Comparison of ENCODE assay signal across 7 mouse cellular contexts in genomic region chr2:51933341-51934134, GRCm38 (mm10). TPM values are rescaled to one million over a fixed set of nuclear protein-coding genes. Genes with fewer than 3 reads are reported as not detected.
DNase-seq lines count a peak whose midpoint lies in the region; ATAC-seq and TF ChIP-seq lines count a peak whose summit lies in the region.

No protein-coding gene starts in this region.

- no peak for ATAC-seq in kidney, postnatal 0 days (replicated peaks; ENCODE audit: low FRiP score, low read depth)
- ATAC-seq in limb, embryonic 12.5 days (ENCODE audit: insufficient number of reproducible peaks, insufficient read depth, low FRiP score, low TSS enrichment, low read depth), result no peak

- H3K4me1 ChIP-seq in kidney, postnatal 0 days (replicated peaks; ENCODE audit: insufficient read depth, low read length), result no peaks in the 10 kb centered on the region
- peaks cover 12% of the 10 kb centered on the region for H3K4me1 ChIP-seq in limb, embryonic 12.5 days (replicated peaks)

- peak overlapping the region; percentile 76 for H3K4me3 ChIP-seq in kidney, postnatal 0 days (replicated peaks; ENCODE audit: low read depth, low read length)
- H3K4me3 ChIP-seq in limb, embryonic 12.5 days (replicated peaks), result peak overlapping the region; percentile 56; the same call in 1 of the 2 replicates

- no peak overlapping the region for H3K27ac ChIP-seq in kidney, postnatal 0 days
- H3K27ac ChIP-seq in limb, embryonic 12.5 days, result no peak overlapping the region

- WGBS in kidney, postnatal 0 days, result 39% methylated on average over 12 of the region's 12 CpGs
- WGBS in limb, embryonic 12.5 days, result 33% methylated on average over 11 of the region's 12 CpGs

- H3K9ac ChIP-seq in kidney, postnatal 0 days (ENCODE audit: low read depth, low read length), result no peak overlapping the region
- H3K9ac ChIP-seq in limb, embryonic 12.5 days (replicated peaks), result no peak overlapping the region

- H3K27me3 ChIP-seq in kidney, postnatal 0 days (ENCODE audit: insufficient read depth, low read length), result no peaks in the 10 kb centered on the region
- peaks cover 7% of the 10 kb centered on the region; the same call in 1 of the 2 replicates for H3K27me3 ChIP-seq in limb, embryonic 12.5 days

- no peak for TF ChIP-seq CTCF in kidney, postnatal 0 days (IDR thresholded peaks at IDR 0.05; ENCODE audit: low read depth)

- peak; percentile 19 for DNase-seq in kidney, postnatal 0 days (ENCODE audit: low spot score)
- no peak for DNase-seq in kidney, postnatal 25 days
- DNase-seq in MN1 (ENCODE audit: low spot score) (peak; percentile 30), adipocyte (ENCODE audit: low spot score) (no peak)
- peak; percentile 32 for DNase-seq in embryo, embryonic 10.5 days (ENCODE audit: low spot score)
- no peak for DNase-seq in right cerebral cortex, postnatal 4 days

- H3K9me3 ChIP-seq in kidney, postnatal 0 days (replicated peaks; ENCODE audit: low read length), result no peaks in the 10 kb centered on the region
- no peaks in the 10 kb centered on the region for H3K9me3 ChIP-seq in limb, embryonic 12.5 days

- H3K4me2 ChIP-seq in kidney, postnatal 0 days (ENCODE audit: low read length), result peak overlapping the region; percentile 82
- H3K4me2 ChIP-seq in limb, embryonic 12.5 days, result peak overlapping the region; percentile 76

- no peaks in the 10 kb centered on the region for H3K36me3 ChIP-seq in kidney, postnatal 0 days (ENCODE audit: insufficient read depth, low read length)
- H3K36me3 ChIP-seq in limb, embryonic 12.5 days, result no peaks in the 10 kb centered on the region

RNA-seq across cellular contexts. Expression of gene Rbm43, which starts 1.4 kb away (rescaled TPM):
- 13.1 and 14.8 TPM in 2 replicates for polyA plus RNA-seq in kidney, postnatal 0 days (2015; fragmentation: Nextera tagmentation; extraction: Ambion mirVana)
- 11.4 and 11.8 TPM in 2 replicates for polyA plus RNA-seq in limb, embryonic 12.5 days (2016; fragmentation: Nextera tagmentation; extraction: Ambion mirVana)

RNA-seq across cellular contexts. Expression of gene Nmi, which starts 39.8 kb away (rescaled TPM):
- 34.3 and 35.8 TPM in 2 replicates for polyA plus RNA-seq in kidney, postnatal 0 days (2015; fragmentation: Nextera tagmentation; extraction: Ambion mirVana)
- 10.8 and 11.7 TPM in 2 replicates for polyA plus RNA-seq in limb, embryonic 12.5 days (2016; fragmentation: Nextera tagmentation; extraction: Ambion mirVana)

Comparison
In these comparisons a context has a peak if more than half of its experiments do, and no peak if none do; other contexts are left out.
1. DNase-seq: peak in kidney, postnatal 0 days (single experiment), MN1 (single experiment) and embryo, embryonic 10.5 days (single experiment); none in kidney, postnatal 25 days (0 of 2), right cerebral cortex, postnatal 4 days (single experiment) and adipocyte (single experiment).